Mouse (Mus musculus) stomach, postnatal 0 days (tissue): ENCODE results near the gene Ankdd1b.

Source experiments
- CTCF ChIP-seq: IDR thresholded peaks from 2 replicates; pipeline ENCODE4 v1.5.1; 2016; ENCODE audit warnings: antibody characterized with exemption, low read depth, mild to moderate bottlenecking, moderate library complexity
- EP300 ChIP-seq: optimal IDR thresholded peaks from 2 replicates; pipeline ENCODE3; 2016; ENCODE audit warnings: antibody characterized with exemption

DNA sequence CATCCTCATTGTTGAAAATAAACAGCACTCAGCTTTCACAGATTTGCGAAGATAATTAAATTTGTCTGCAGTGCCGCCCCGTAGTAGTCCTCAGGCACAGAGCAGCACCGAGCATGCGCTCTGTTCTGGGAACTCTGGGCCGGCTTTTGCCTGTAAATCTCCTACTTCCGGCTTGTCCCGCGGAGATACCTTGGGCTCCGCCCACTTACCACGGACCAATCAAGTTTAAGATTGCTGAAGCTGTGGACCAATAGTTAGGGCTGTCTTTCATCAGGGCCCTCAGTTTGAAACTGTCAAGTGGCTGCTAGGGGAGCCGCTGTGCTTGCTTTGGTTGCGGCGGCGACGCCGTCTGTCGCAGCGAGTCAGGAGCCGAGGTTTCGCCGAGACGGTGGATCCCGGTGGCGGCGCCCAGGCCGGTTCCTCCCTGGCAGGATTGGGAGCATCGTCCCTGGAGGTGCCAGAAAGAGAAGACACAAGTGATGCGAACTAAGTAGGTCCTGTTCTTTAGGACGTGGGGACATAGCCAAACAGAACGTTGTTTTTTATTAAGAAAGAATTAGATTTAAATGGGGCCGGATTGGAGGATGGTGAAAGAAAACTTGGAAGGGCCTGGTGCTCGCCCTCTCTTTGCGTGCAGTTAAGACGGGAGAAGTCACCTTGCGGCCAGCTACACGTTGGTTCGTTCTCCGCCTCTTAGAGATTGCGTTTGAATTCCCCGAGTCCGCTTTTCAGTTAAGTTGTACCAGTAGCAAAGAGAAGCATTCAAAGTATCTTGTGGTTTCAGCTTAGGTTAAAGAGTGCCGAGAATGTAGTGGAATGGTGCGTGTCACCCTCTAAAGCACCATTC is 82.7 kb downstream of the Ankdd1b start, which contains the start of gene Poc5:
- no peak for TF ChIP-seq CTCF
- peak; percentile 98 for TF ChIP-seq EP300
